Mouse (Mus musculus) midbrain, embryonic 15.5 days (tissue): Measurements from ENCODE around the gene Acot3. TPM values are rescaled to one million over a fixed set of nuclear protein-coding genes. Genes with fewer than 3 reads are reported as not detected.
A peak's percentile ranks its signal among the peaks of the same experiment; 100 is the strongest.
"Not testable (repeated sequence)": the region's sequence is repeated elsewhere in the genome, so short reads cannot be mapped to it uniquely, and the experiment has no call there.

Experiments used
- ATAC-seq: fragments of 200-750 bp; cut with Nextera tagmentation; replicated peaks from 2 replicates; pipeline ENCODE4 v1.8.0; 2017; ENCODE audit warnings: moderate TSS enrichment
- H3K27ac ChIP-seq: fragments of 300-500 bp; sonication (generic); 2 replicates; pipeline ENCODE4 v1.5.1; 2015; ENCODE audit warnings: mild to moderate bottlenecking, inconsistent platforms
- H3K27me3 ChIP-seq: fragments of 300-500 bp; sonication (generic); replicated peaks from 2 replicates; pipeline ENCODE4 v1.6.1; 2015; ENCODE audit warnings: inconsistent platforms
- H3K36me3 ChIP-seq: fragments of 300-500 bp; sonication (generic); replicated peaks from 2 replicates; pipeline ENCODE4 v1.6.1; 2015; ENCODE audit warnings: inconsistent platforms
- H3K4me1 ChIP-seq: fragments of 300-500 bp; sonication (generic); 2 replicates; pipeline ENCODE4 v1.6.1; 2015; ENCODE audit warnings: inconsistent platforms
- H3K4me2 ChIP-seq: fragments of 300-500 bp; sonication (generic); 2 replicates; pipeline ENCODE4 v1.6.1; 2015; ENCODE audit warnings: inconsistent platforms, mild to moderate bottlenecking, moderate library complexity
- H3K4me3 ChIP-seq: fragments of 300-500 bp; sonication (generic); 2 replicates; pipeline ENCODE4 v1.5.1; 2015; ENCODE audit warnings: mild to moderate bottlenecking, inconsistent platforms
- H3K9ac ChIP-seq: fragments of 300-500 bp; sonication (generic); 2 replicates; pipeline ENCODE4 v1.6.1; 2015; ENCODE audit warnings: mild to moderate bottlenecking, inconsistent platforms
- H3K9me3 ChIP-seq: fragments of 300-500 bp; sonication (generic); 2 replicates; pipeline ENCODE4 v1.6.1; 2016; ENCODE audit warnings: inconsistent platforms
- whole genome bisulfite sequencing: fragments of 180-500 bp; shearing (Covaris S2); methylation state at CpG from one replicate; pipeline ENCODE4 v1.1.7; 2015; ENCODE audit warnings: mixed read lengths; 5-methylcytosine and 5-hydroxymethylcytosine counted together
- polyA plus RNA-seq: library from polyadenylated mRNA; unstranded; fragments of >200 nt; fragmentation: Nextera tagmentation; extraction: Ambion mirVana; gene quantifications from 2 replicates; pipeline ENCODE4 v1.2.1, GENCODE M21; 2015

The Acot3 gene
- polyA plus RNA-seq, 1 experiment from 2014 or later, result 2.4 TPM

DNA sequence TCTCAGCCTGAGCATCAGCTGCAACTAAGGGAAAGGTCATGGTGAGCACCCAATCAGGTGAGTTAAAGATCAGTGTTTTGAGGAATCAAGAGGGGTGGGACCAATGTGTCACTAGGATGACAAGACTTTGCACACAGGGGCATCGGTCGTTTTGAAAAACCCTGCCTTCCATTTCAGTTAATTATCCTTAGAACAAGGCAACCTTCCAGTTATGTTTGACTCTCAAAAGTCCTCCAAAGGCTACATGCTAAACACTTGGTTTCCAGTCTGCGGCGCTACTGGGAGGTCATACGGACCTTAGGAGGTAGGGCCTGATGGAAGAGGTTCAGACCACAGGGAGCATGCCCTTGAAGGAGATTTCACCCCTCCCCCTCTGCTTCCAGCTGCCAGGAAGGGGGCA is 1.2 kb upstream of the Acot3 start:
- not testable (repeated sequence) for H3K36me3 ChIP-seq, H3K27ac ChIP-seq, H3K4me1 ChIP-seq, H3K27me3 ChIP-seq, H3K4me3 ChIP-seq, H3K9me3 ChIP-seq, ATAC-seq, H3K9ac ChIP-seq, H3K4me2 ChIP-seq
- WGBS, result 87% methylated on average over 5 of the region's 5 CpGs

DNA sequence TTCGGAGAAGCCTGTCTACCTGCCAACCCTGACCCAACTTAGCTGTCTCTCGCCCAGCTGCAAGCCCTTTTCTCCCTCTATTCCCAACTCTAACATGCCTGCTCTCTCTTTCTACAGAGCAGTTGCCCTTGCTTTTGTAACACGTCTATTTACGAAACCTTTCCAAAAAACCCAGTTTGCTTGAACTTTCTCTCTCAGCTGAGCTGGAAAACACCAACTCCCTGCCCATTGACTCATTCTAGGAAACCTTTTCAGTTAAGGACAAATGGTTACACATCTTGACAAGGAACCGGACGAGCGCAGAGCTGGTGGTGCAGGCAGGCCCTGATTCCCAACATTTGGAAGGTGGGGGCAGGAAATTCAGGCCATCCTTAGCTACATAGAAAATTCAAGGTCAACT is 665 bp downstream of the Acot3 start:
- H3K4me2 ChIP-seq, result peak overlapping the region; percentile 84; the same call in 1 of the 2 replicates
- no peak overlapping the region for H3K27ac ChIP-seq
- peaks cover 8% of the 10 kb centered on the region; the same call in 1 of the 2 replicates for H3K27me3 ChIP-seq
- 87% methylated on average over 7 of the region's 7 CpGs for WGBS
- no peak overlapping the region for H3K4me3 ChIP-seq
- H3K36me3 ChIP-seq, result no peaks in the 10 kb centered on the region
- peaks cover 5% of the 10 kb centered on the region for H3K4me1 ChIP-seq
- no peaks in the 10 kb centered on the region for H3K9me3 ChIP-seq
- no peak for ATAC-seq
- H3K9ac ChIP-seq, result no peak overlapping the region

DNA sequence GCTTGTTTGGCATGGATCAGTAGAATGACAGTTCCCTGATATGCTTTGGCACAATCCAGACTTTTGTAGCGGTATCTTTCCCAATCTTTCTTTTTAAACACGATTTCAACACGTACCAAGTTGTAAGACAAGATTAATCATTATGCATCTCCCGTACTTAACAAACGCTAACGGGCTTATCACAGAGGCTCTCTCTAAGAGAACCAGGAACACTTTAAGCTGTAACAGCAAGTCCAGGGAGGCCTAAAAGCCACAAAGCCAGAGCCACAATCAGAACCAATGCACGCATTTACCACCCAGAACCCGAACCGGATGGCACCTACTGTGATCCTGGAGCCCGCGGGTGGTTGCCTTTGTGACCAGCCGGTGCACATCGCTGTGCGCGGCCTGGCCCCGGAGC is 1.2 kb downstream of the Acot3 start:
- peaks cover 8% of the 10 kb centered on the region; the same call in 1 of the 2 replicates for H3K27me3 ChIP-seq
- H3K27ac ChIP-seq, result no peak overlapping the region
- H3K4me2 ChIP-seq, result peak overlapping the region; percentile 84
- H3K9ac ChIP-seq, result peak overlapping the region; percentile 46
- WGBS, result 6% methylated on average over 16 of the region's 16 CpGs
- no peaks in the 10 kb centered on the region for H3K36me3 ChIP-seq
- H3K4me1 ChIP-seq, result peaks cover 5% of the 10 kb centered on the region
- ATAC-seq, result no peak
- H3K9me3 ChIP-seq, result no peaks in the 10 kb centered on the region
- H3K4me3 ChIP-seq, result peak overlapping the region; percentile 50

DNA sequence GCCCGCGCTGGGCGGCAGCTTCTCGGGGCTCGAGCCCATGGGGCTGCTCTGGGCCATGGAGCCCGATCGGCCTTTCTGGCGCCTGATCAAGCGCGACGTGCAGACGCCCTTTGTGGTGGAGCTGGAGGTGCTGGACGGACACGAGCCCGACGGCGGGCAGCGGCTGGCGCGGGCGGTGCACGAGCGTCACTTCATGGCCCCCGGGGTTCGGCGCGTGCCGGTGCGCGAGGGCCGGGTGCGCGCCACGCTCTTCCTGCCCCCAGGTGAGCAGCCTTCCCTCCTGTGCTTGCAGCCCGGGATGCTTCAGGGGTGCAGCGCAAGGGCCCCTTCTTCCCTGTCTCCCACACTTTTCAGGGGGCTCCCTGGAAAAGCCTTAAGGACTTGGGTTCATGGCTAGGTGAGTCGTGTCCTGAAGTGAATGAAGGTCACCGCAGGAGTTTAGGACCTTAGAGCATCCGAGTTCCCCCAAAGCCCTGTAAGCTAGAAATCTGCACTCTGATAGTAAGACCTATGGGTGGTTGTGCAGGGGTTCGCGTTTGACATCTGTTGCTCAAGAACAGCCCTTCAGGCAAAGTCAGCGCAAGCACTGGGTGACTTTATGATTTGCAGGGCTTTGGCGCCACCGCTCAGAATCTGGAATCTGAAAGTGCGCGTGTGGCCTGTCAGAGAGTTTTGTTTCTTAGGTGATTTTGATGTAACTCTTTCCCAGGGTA is 1.9 kb downstream of the Acot3 start:
- peaks cover 8% of the 10 kb centered on the region; the same call in 1 of the 2 replicates for H3K27me3 ChIP-seq
- peak overlapping the region; percentile 50 for H3K4me3 ChIP-seq
- peak overlapping the region; percentile 46 for H3K9ac ChIP-seq
- no peaks in the 10 kb centered on the region for H3K9me3 ChIP-seq
- ATAC-seq, result no peak
- H3K27ac ChIP-seq, result no peak overlapping the region
- no peaks in the 10 kb centered on the region for H3K36me3 ChIP-seq
- H3K4me2 ChIP-seq, result peak overlapping the region; percentile 84
- 2% methylated on average over 40 of the region's 46 CpGs for WGBS
- H3K4me1 ChIP-seq, result peaks cover 5% of the 10 kb centered on the region

DNA sequence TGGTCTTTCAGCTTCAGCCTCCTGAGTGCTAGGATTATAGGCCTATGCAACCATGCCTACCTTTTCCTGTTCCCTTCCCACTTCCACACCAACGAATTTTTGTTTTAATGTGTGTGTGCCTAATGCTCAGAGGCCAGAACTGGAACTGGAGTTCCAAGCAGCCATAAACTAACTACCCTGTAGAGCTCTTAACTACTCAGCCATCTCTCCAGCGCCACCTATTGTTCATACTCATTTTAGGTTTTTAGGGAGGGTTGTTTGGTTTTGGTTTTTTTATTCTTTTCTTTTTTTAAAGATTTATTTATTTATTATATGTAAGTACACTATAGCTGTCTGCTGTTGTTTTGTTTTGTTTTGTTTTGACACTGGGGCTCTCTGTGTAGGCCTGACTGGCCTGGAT is 9.0 kb downstream of the Acot3 start:
- H3K4me2 ChIP-seq, result no peak overlapping the region
- ATAC-seq, result no peak
- whole genome bisulfite sequencing, result 35% methylated on average over 2 of the region's 2 CpGs
- H3K4me3 ChIP-seq, result no peak overlapping the region
- H3K4me1 ChIP-seq, result no peaks in the 10 kb centered on the region
- H3K27me3 ChIP-seq, result no peaks in the 10 kb centered on the region
- no peaks in the 10 kb centered on the region for H3K9me3 ChIP-seq
- no peak overlapping the region for H3K9ac ChIP-seq
- H3K27ac ChIP-seq, result no peak overlapping the region
- H3K36me3 ChIP-seq, result no peaks in the 10 kb centered on the region

DNA sequence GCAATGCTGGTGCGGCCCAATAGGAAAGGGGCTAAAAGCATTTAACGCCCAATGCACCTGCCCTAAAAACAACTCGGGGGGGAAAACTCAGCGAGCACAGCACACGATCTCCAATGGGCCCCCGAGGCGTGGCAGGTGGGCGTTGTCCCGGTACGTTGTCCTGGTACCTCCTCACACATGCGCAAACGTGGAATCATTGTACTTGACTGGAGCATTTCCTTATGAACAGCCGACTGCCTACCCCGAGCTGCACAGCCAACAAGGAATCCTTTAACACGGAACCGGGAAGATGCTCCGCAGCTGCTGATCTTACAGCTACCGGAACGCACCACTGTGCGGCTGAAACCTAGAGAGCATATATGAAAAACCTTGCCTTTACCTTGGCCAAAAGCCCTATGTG is 10.4 kb downstream of the Acot3 start:
- no peak overlapping the region for H3K4me2 ChIP-seq
- no peak overlapping the region for H3K27ac ChIP-seq
- 96% methylated on average over 20 of the region's 20 CpGs for WGBS

DNA sequence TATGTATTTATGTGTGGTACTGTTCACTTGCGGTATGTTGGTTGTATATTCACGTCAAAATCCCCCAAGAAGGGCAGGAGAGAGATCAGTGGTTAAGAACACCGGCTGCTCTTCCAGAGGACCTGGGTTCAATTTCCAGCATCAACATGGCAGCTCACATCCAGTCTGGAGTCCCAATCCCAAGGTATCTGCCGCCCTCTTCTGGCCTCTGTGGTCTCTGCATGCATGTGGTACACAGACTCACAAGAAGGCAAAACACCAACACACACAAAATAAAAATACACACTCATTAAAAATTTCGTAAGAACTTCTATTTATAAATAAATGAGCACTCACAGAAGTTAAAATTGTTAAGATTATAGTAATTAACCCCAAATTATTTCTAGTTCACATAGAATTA is 11.3 kb downstream of the Acot3 start:
- ATAC-seq, result no peak
- no peak overlapping the region for H3K9ac ChIP-seq
- no peak overlapping the region for H3K4me3 ChIP-seq
- no peaks in the 10 kb centered on the region for H3K9me3 ChIP-seq
- H3K36me3 ChIP-seq, result no peaks in the 10 kb centered on the region
- H3K4me2 ChIP-seq, result no peak overlapping the region
- H3K4me1 ChIP-seq, result no peaks in the 10 kb centered on the region
- peaks cover 5% of the 10 kb centered on the region for H3K27me3 ChIP-seq
- H3K27ac ChIP-seq, result no peak overlapping the region
- WGBS, result 70% methylated on average over 5 of the region's 5 CpGs

More for the DNA sequence above, 10.4 kb downstream of the Acot3 start:
- ATAC-seq, result no peak
- no peak overlapping the region for H3K9ac ChIP-seq
- no peak overlapping the region for H3K4me3 ChIP-seq
- H3K27me3 ChIP-seq, result no peaks in the 10 kb centered on the region
- no peaks in the 10 kb centered on the region for H3K36me3 ChIP-seq
- no peaks in the 10 kb centered on the region for H3K4me1 ChIP-seq
- H3K9me3 ChIP-seq, result no peaks in the 10 kb centered on the region

DNA sequence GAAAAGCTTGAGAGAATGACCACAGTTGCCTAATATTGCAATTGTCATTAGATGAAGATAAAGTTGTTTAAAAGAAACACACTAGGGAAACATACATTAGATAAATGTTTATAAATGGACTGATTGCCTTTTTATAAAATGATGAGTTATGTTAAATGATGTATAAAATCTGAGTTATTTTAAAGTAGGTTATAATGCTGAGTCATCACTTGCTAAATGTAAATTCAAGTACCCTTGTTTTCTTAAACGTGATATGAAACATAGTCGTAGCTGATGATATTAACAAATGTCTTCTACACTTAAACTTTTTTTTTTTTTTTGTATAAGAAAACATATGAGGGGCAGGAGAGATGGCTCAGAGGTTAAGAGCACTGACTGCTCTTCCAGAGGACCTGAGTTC is 11.9 kb downstream of the Acot3 start:
- H3K9me3 ChIP-seq, result no peaks in the 10 kb centered on the region
- H3K27me3 ChIP-seq, result peaks cover 11% of the 10 kb centered on the region
- ATAC-seq, result no peak
- H3K4me3 ChIP-seq, result no peak overlapping the region
- H3K4me2 ChIP-seq, result no peak overlapping the region
- H3K27ac ChIP-seq, result no peak overlapping the region
- H3K9ac ChIP-seq, result no peak overlapping the region
- no peaks in the 10 kb centered on the region for H3K4me1 ChIP-seq
- no peaks in the 10 kb centered on the region for H3K36me3 ChIP-seq
- WGBS, result 86% methylated on average over 2 of the region's 2 CpGs

DNA sequence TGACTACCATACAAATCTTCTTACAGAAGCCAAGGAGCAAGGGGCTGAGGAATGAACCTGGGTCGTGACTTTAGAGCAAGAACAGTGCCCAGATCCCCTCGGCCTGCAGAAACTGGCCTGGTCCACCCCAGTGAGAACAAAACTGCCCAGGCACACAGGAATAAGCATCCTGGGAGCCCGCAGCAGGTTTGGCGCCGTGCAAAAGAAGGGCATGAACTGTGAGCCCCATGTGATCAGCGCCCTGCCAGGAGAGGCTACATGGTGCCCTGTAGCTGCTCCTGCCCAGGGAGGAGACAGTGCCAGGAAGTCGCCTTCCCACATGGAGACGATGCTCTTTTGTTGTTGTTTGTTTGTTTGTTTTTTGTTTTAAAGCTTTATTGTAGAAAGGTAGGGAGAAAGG is 12.7 kb downstream of the Acot3 start:
- Histone ChIP-seq H3K4me1 (no peaks in the 10 kb centered on the region), H3K27ac (no peak overlapping the region), H3K9ac (no peak overlapping the region), H3K4me3 (no peak overlapping the region), H3K36me3 (no peaks in the 10 kb centered on the region), H3K9me3 (no peaks in the 10 kb centered on the region), H3K27me3 (peaks cover 17% of the 10 kb centered on the region), H3K4me2 (no peak overlapping the region)
- no peak for ATAC-seq
- WGBS, result 76% methylated on average over 8 of the region's 8 CpGs

DNA sequence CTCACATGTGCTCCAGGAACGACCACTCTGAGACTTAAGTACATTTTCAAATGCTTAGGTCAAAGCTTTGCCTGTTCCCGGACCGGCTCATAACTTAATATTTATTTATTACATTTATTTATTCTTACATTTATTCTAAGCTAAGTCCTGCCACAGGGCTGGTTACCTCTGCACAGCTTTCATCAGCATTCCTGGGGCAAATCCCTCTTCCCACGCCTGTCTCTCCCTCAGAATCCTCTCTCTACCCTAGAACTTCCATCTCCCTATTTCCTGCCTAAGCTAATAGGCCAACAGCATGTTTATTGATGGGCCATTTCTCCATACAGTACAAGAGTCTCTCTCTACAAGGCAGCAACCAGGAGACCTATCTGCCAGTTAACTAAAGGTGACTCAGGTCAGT is 15.8 kb downstream of the Acot3 start:
- Histone ChIP-seq H3K27ac (no peak overlapping the region), H3K9ac (no peak overlapping the region), H3K4me1 (no peaks in the 10 kb centered on the region), H3K36me3 (no peaks in the 10 kb centered on the region), H3K27me3 (peaks cover 19% of the 10 kb centered on the region), H3K4me3 (no peak overlapping the region), H3K9me3 (no peaks in the 10 kb centered on the region), H3K4me2 (no peak overlapping the region)
- ATAC-seq, result no peak
- 85% methylated on average over 4 of the region's 4 CpGs for WGBS

DNA sequence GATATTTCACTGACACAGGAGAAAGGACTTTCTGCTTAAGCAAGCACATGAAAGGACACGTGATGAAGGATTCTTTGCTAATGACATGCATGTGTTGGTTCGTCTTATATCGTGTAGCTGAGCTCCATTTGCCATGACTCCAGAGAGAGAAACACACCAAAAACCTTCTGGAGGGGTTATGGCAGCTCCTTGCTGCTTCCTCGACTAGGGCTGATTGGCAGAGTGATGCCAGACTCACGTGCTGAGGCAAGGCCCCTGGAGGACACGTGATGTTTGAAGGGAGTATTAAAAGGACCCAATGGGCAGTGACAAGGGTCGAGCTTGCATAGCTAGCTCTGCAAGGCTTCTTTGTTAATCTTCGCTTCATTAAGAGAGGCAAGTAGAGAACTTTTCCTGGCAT is 16.4 kb downstream of the Acot3 start:
- Histone ChIP-seq H3K9ac (no peak overlapping the region), H3K4me2 (no peak overlapping the region), H3K4me3 (no peak overlapping the region), H3K9me3 (no peaks in the 10 kb centered on the region), H3K27me3 (peaks cover 19% of the 10 kb centered on the region), H3K27ac (no peak overlapping the region), H3K36me3 (no peaks in the 10 kb centered on the region), H3K4me1 (no peaks in the 10 kb centered on the region)
- 50% methylated on average over 8 of the region's 8 CpGs for WGBS
- ATAC-seq, result no peak

DNA sequence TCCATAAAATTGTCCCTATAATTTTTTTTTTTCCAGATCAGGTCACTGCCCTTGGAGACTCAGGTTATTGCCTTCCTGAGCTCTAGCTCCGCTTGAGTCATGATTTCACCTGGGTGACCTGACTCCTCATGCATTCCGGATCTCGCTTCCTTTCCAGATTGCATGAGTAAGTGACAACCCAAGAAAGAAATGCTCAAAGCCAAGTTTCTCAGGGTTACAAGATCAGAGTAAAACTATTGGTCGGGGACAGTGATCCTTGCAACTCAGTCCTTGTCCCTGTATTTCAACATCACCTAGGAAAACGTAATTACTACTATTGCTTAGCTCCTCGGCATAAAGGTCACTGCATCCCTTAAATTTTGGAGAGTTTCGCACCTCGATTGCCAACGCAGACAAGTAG is 17.0 kb downstream of the Acot3 start, which contains the start of gene Acot5:
TSS of gene Acot5 (plus strand) at position 340 of the 400 bp plus-strand sequence.
- no peaks in the 10 kb centered on the region for H3K36me3 ChIP-seq
- H3K9me3 ChIP-seq, result no peaks in the 10 kb centered on the region
- H3K27me3 ChIP-seq, result peaks cover 19% of the 10 kb centered on the region
- H3K4me3 ChIP-seq, result peak within 1 kb of the TSS; percentile 43
- no peak within 1 kb of the TSS for H3K27ac ChIP-seq
- no peak for ATAC-seq
- H3K4me1 ChIP-seq, result no peaks in the 10 kb centered on the region
- WGBS, result 60% methylated on average over 9 of the region's 9 CpGs
- peak within 1 kb of the TSS; percentile 58 for H3K4me2 ChIP-seq
- peak within 1 kb of the TSS; percentile 24; the same call in 1 of the 2 replicates for H3K9ac ChIP-seq

DNA sequence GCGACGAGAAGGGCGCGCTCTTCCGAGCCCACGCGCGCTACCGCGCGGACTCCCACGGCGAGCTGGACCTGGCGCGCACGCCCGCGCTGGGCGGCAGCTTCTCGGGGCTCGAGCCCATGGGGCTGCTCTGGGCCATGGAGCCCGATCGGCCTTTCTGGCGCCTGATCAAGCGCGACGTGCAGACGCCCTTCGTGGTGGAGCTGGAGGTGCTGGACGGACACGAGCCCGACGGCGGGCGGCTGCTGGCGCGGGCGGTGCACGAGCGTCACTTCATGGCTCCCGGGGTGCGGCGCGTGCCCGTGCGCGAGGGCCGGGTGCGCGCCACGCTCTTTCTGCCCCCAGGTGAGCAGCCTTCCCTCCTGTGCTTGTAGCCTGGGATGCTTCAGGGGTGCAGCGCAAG is 17.6 kb downstream of the Acot3 start:
- not testable (repeated sequence) for H3K4me1 ChIP-seq, H3K27ac ChIP-seq, ATAC-seq, H3K36me3 ChIP-seq, H3K9me3 ChIP-seq
- Histone ChIP-seq H3K4me3 (peak overlapping the region; percentile 43), H3K4me2 (peak overlapping the region; percentile 58), H3K9ac (peak overlapping the region; percentile 24; the same call in 1 of the 2 replicates), H3K27me3 (peaks cover 19% of the 10 kb centered on the region)
- WGBS, result under 1% methylated on average over 47 of the region's 52 CpGs
